Mouse (Mus musculus) stomach, adult 2 months (tissue): ENCODE results near the gene Prkacb. TPM values are rescaled to one million over a fixed set of nuclear protein-coding genes. Genes with fewer than 3 reads are reported as not detected.

ENCODE experiments used
- polyA plus RNA-seq: library from polyadenylated mRNA; depleted of rRNA; stranded (reverse); fragments of >200 nt; gene quantifications from 2 replicates; pipeline ENCODE4 v1.2.3, GENCODE M21; 2012; rRNA removed

The Prkacb gene
- 6.3 and 8.5 TPM in 2 replicates for polyA plus RNA-seq

GRCm38 (mm10) chr3:146812901-146813393 is at the start of gene Prkacb:
Gene Prkacb, minus strand, starts transcription at chr3:146812990.

GRCm38 (mm10) chr3:146851966-146852891 is 39.4 kb upstream of the Prkacb start, which contains the start of gene Ttll7:
Gene Ttll7, plus strand, starts transcription at chr3:146852367.

GRCm38 (mm10) chr3:146684811-146685675 is 127.7 kb downstream of the Prkacb start, which contains the start of gene Samd13:
Gene Samd13, minus strand, starts transcription at chr3:146685592.

Other genes starting within 250 kb of the Prkacb start
- not detected in 2 replicates for gene Uox, start 242.6 kb downstream of the Prkacb start, polyA plus RNA-seq
- gene Dnase2b, start 197.4 kb downstream of the Prkacb start, polyA plus RNA-seq, result not detected in 2 replicates
- not detected in 2 replicates for gene 4930503B20Rik, start 161.7 kb downstream of the Prkacb start, polyA plus RNA-seq
- not detected in 2 replicates for gene Samd13, start 127.4 kb downstream of the Prkacb start, polyA plus RNA-seq
- gene Ttll7, start 39.4 kb upstream of the Prkacb start, polyA plus RNA-seq, result 1.9 and 2.2 TPM in 2 replicates